Mouse (Mus musculus) embryonic fibroblast, embryonic 13.5 days (primary cell): ENCODE measurements around the gene Kcnab1.

Experiments used
- CTCF ChIP-seq: IDR thresholded peaks from 2 replicates; pipeline ENCODE4 v1.5.1; 2011; ENCODE audit warnings: mild to moderate bottlenecking, control low read depth, low read length, moderate library complexity, borderline replicate concordance; ENCODE audit not compliant: insufficient read depth
- POLR2A ChIP-seq: IDR thresholded peaks from 2 replicates; pipeline ENCODE4 v1.6.1; 2011; ENCODE audit warnings: low read depth, mild to moderate bottlenecking, control low read depth, low read length, moderate library complexity

DNA sequence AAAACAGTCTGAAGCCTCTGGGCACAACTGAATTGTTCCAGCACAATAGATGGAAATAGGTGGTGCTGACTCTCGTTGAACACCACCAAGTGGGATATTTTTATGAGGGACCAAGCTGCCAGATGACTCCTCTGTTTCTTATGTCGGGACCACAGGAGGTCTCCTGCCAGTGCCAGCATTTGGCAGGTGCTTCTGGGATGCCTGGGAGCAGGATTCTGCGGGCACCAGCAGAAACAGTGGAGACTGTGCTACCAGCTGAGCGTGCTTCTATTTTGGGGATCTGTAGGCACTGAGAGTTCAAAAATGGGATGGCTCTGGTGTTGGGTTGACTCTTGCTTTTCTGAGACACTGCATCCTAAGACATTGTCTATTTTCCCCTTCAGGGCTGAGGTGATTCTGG lies 190.0 kb downstream of the Kcnab1 start:
- TF ChIP-seq CTCF (no peak), POLR2A (no peak)
